Mouse (Mus musculus) ovary, adult 18-20 months (tissue): ENCODE results near the gene Sh3pxd2a.

ENCODE experiments used
- DNase-seq: peaks from one replicate; pipeline ENCODE4 v3.0.0; 2022; ENCODE audit warnings: low spot score, mixed read lengths

Gene Sh3pxd2a

DNA sequence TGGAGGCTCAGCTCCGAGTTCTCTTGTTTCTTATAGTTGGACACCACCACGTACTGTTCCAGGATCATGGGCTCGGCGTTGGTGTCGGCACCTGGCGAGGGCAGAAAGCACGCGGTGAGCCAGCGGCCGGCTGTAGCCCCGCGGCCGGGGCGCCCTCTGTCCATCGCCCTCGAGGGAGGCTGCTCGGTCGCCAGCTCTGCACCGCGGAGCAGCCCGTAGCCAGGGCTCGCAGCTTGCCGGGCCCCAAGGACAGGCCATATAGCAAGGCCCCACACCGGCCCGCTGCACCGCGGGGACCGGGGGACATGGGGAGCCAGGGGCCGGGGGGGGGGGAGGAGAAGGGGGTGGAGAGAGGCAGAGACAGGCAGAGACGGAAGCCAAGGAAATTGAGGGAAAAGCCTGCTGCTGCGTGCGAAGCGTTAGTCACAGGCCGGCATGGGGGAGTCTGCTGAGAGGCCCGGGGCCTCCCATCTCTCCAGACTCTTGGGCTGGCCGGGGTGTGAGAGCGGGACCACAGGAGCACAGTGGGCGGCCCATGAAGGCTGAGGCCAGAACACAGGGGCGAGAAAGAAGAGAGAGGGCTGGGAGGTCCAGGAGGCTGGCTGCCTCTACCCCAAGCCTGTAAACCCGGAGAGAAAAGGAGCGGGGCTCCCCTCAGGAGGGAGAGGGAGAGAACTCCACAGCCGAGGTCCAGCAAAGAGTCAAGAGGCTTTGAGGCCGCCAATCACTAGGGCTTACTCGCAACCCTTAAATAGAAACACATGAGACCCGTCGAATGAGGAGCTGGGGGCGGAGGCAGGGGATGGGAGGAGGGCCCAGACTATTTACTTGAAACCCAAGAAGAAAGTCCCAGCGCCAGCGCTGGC is 149.9 kb downstream of the Sh3pxd2a start:
- peak; percentile 78 for DNase-seq

DNA sequence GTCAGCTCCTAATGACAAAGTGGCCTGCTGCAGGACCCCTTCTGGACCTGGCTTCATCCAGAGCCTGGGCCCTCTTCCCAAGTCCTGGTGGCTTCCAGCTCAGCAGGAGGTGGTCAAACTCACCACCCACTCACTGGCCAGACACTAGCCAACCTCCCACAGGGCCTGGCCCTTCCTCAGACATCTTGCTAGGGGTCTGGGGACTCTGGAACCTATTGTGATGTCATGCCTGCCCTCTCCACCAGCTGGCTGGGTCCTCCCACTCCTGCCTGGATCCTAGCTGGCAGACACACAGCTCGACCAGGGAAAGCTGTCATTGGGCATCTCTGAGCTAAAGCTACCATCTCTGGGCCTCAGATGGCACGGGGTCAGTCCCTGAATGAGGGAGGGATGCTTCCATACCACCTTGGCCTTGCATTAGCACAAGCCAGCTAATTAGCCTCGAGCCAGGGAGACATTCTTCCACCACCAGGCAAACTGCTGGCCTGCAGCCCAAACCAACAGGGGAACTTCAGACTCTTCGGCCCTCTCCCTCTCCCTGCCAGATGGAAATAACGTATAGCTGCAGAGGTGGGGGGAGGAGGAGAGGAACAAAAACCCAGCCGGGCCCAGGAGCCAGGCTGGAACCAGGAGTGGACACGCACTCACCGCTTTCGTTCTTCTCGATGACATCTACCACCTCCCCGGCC is 150.7 kb downstream of the Sh3pxd2a start:
- DNase-seq, result no peak

DNA sequence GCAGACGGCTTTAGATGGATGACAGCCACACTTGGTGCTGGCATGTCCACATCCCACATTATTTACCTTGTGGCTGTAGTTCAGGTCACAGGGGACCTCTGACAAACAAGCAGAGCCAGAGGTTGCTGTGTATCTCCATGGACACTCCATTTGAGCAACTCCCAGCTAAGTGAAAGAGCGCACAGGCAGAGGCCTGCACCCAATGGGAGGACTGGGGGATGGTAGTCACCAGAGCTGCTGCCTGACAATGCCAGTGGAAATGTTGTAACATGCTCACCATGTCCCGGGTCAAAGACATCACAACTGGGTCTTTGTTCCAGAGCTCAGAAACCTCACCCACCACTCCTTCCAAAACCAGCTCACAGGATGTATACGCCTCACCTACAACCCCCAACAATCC is 153.0 kb downstream of the Sh3pxd2a start:
- no peak for DNase-seq

DNA sequence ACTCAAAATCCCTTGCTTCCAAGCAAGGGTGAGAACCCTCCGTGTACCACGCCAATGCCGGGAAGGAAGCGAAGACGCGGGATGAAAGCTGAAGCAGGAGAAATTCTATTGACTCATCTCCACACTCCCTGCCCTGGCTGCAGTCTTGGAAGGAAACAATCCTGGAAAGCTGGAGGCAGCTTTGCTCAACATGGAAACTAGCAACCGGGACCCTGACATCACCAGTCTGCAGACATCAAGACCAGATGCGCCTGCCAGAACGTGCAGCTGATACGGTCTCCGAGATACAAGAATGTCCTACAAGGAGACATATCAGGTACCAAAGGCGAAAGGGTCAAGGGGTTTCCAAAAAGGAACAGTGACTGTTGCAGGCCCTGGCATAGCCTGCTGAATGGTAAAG is 154.4 kb downstream of the Sh3pxd2a start:
- no peak for DNase-seq

DNA sequence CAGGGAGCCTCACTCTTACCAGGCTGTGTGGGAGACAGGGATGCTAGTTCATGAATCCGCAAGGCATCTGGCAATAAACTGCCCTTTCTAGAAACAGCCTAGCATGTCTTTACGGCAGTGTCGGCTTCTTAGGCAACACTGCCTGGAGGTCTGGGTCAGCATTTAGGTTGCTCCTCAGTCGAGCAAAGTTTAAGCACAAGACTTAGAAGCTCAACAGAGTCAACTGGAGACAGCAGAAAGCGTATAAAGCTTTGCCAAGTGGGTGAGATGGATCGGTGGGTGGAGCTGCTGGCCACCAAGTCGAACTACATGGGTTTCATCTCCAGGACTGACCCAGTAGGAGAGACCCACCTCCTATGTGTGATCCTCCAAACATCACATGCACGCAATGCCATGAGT is 157.3 kb downstream of the Sh3pxd2a start:
- no peak for DNase-seq

DNA sequence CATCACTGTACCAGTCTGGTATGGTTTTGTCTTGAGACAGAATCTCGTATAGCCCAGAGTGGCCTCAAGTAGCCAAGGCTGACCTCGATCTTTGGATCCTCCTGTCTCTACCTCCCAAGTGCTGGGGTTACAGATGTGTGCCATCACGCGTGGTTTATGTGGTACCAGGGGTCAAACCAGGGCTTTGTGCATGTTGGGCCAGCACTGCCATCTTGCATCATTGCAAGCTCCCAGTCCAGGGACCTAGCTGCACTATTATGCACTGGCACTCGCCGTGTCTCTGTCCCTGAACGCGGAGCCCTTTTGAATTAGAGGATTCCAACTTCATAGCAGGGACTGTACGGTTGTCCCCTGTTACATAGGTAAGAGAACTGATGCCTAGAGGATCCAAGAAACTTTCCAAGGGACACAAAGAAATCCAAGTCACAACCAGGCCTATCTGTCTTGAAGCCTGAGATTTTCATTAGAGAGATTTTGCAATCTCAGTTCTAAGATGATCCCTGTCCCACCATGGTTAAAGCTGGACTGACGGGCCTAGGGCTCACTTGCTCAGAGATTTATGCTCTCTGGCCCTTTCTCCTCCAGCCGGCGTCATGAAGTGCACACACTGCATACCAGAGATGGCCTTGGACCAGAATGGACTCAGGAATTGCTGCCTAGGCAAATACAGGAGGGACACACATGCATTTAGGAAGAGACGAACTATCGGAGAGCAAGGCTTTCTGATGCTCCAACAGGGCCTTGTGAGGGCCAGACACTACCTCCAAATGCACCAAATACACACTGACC is 157.9 kb downstream of the Sh3pxd2a start:
- no peak for DNase-seq

DNA sequence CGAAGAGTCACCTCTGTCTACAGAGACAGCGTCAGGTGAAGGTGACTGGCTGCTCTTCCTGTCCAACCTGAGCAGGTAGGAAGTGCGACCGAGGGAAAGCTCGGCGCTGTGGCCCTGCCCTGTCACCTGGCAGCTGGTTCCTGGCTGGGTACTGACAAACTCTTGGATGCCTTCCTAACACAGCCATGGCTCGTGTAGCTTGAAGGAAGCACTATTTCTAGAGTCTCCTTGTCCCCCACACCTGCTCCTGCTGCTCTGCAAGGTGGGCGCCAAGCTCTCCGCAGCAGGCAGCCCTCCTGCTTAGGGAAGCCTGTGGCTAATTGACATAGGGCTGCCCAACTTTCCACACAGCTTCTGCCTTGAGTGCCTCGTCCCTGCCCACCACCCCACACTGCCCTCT is 158.8 kb downstream of the Sh3pxd2a start:
- DNase-seq, result no peak

DNA sequence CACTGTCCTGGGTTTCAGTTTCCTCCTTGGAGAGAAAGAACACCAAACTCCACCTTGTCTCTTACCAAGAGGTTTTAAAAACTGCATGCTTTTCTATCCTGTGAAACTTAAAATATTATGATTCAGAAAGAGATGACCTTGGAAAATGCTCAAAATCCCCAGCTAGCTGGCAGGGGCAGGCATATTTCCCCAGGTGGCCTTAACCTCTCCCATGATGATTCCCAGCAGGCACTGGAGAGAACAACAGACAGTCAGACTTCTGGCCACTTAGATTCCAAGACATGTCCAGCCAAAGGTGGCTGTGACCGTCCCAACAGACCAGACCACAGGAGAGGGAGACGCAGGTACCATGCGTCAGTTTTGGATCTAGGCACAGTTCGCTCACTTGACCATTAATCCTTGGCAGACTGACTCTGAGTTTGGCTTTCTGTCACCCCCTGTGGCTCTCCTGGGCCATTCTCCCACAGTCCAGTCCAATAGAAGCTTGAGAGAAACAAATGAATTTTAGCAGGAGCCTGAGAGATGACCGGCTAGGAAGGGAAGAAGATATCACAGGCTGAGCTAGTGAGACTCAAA is 159.9 kb downstream of the Sh3pxd2a start:
- DNase-seq, result no peak

DNA sequence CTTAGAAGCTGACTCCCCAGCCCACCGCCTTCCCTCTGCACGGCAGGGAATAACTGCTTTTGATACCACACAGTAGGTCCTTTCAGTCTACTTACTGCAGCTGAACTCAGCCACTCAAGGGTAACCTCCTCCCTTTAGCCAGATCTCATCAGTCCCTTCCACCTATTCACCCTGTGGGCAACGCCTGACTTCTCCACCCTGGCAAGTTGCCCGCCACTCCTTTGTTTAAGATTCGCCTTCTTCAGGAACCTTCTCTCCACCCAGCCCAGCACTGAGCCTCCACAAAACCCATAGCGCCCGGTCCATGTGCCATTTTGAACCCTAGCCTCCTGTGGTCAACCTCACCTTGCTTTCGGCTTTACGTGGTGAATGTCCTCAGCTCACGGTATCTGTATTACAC is 161.1 kb downstream of the Sh3pxd2a start:
- DNase-seq, result no peak

DNA sequence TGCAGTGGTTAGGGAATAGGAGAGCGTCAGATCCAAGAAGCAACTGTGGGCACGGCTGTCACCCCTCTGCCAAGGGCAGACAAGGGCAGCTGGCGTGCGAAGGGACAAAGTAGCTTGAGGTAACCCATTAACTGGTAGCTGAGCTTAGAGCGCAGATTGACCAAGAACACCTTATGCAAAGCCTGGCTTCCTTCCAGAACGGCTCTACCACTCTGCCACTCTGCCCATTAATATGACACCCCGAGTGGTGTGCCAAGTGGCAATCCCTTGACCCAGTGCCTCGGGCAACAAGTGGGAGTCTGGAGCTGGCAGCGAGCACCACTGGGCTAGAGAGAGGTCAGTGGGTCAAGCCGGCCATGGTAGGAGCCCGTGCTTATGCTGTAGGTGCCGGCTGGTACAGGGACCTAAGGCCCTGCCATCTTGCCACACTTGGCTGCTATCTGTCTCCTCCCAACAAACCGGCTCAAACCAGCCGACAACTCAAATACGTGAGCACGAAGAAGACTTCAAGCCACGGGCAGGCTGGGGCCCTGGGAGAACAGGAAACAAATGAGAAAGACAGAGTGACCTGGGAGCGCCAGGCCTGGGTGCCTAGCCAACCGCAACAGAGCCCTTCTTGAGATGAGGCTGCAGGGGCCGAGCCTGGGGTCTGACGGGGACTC is 161.9 kb downstream of the Sh3pxd2a start:
- no peak for DNase-seq

DNA sequence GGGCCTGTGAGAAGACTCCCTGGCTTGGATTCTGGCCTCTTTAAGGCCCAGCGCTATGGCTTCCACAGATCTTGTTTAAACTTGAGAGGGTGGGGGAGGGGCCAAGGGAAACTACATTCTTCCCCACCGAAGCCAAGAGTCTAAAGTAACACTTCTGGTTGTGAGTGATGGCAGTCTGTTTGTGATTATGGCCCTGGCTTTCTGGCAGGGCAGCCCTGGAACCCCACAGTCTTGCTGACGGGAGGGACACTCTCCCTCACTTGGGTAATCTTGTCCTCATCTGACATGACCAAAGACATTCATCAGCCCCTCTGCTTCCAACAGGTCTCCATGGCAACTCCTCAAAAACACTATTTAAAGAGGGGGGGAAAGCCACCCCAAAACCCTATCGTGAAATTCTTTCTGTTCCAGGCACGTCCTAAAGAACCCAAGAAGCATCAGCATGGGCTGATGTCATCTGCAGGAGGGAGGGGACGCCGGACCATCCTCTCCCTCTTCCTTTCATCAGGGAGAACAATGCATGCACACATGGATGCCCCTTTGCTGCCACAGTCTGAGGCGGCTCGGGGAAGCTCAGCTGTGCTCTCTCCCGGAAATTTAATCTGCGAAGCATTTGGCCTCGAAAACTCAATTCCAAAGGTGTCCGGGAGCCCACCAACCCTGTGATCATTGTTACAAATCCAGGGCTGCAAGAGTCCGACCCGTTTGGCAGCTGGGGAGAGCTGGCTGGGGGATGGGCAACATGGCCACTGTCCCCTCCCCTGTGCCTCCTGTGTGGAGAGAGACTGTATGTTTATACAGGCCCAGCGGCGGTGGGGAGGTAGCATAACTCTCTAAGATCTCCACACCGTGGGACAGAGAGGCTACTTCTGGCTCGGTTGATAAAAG is 162.7 kb downstream of the Sh3pxd2a start:
- DNase-seq, result no peak

DNA sequence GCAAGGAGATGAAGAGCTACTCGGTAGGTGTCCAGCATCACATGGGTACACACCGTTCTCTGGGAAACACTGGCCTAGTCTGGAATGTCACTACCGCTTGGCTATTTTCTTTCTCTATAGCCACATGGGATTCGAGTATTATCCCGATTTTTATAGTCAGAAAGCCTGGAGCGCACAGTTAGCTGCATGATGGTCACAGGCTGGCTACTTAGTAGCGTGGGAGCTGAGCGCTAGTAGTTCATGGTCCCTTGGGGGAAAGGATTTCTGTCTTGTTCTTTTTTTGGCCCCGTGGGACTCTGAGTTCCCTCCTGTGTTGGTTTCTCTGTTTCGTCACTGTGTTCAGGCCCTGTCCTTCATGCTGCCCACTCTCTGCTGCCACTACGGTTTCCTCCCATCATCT is 166.1 kb downstream of the Sh3pxd2a start:
- no peak for DNase-seq

DNA sequence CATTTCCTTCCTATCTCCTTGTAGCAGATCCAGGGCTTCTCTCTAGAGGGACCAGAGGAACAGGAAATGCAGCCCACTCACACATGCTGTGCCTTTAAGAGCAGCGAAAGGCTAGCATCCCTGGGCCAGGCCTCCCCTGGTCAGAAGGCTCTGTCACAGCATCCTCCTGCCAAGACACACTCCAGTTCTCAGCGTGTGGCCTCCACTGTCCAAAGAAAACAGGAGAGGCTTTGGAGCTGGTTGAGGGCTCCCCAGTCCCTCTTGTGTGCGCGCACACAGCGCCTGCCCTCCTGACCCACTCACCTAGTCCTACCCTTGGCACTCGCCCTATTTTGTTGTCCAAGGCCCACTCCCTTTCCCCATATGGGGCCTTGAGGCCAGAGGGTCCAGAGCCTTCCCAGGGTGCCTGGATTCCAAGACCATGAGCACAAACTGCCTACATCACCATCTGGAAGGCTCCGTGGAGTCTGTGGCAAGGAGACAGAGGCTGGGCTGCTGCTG is 171.7 kb downstream of the Sh3pxd2a start:
- DNase-seq, result no peak

DNA sequence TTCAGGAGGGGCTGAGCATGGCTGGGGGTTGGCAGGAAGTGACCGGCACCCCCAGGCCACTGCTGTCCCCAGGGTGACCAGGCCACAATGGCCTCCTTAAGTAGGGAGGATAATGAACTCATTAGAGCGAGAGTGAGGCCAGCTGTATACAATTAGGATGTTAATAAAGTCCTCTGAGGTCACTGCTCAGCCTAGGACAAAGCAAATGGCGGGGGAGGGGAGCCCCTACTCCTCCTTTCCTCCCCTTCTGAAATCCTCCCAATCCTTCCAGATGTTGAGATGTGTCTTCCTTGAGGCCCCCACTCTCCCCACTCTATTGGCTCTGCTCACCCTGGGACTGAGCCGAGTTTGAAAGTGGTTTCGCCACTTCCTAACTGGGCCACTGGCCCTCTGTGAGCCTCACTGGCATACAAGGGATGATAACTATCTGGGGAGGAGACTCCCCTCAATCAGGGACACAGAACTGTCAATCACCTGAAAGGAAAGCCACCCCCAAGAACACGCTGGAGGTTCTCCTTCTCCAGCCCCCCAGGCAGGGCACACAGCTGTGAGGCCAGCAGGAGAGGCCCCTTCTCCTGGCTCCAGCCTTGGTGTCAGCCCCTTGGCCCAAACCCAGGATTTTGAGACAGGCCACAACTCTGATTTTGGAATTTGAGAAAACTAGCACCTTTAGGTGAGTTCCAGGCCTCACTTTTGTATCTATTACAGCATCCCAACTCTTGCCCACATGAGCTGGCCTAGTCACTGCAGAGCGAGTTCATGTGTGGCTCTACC is 172.7 kb downstream of the Sh3pxd2a start:
- DNase-seq, result no peak

DNA sequence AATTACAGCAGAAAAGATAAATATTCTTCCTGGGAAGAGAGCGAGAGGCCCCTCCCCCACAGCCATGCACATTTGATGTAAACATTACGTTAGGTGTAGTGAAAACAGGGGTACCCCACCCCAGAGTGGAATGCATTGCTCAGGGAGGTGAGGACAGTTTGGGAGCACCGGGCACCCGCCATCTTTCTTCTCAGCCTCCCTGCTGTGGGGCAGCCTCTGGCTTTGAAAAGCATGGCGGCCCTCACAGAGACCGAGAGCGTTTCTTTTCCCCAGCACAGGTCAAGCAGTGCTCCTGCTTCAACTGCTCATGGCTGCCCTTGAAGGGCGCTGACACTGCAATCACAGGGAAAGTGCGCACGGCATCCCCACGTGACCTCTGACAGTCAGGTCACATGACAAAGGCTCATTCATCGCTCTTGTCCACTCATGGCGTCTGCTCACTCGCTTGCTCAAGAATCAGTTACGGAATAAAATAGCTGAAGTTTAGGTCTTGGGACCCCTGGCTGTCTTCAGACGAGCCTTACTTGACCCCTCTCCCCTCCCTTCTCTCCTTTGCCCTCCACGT is 177.2 kb downstream of the Sh3pxd2a start:
- no peak for DNase-seq

DNA sequence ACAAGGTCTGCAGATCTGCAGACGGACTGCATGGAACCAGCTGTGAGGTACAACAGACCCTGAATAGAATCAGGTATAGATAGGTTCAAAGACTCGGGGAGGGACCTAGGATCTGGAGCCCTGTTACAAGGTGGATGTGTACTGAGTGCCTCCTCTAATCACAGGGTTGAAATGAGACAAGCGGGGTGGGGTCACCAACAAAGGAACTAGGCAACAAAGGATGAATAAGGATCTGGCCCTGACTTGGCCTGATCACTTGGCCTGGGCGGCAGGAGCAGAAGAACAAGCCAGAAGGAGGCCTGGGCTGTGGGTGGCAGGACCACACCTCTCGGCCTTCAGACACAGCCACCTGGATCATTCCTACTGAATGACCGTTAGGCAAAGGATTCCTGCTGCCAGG is 178.6 kb downstream of the Sh3pxd2a start:
- DNase-seq, result no peak

DNA sequence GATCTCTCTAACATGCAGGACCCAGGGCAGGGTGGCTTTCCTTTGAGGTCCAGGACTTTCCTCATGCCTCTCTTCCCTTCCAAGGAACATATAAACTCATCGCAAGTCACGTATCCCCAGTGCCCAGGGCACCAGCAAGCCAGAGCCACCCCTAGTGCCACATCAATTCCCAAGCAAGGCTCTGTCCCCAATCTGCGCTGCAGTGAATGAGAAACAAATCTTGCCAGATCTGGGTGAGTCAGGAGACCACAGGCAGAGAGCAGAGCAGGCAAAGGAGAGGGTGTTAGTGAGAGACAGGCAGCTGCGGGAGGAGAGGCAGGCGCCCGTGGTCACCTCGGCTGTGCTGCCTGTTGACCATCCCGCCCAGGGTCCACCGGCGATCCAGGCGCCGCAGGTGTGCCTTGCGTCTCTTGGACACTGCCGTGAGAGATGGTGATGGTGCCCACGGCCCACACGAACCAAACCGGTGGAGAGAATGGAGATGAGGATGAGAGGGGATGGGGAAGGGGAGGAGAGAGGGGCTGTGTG is 181.4 kb downstream of the Sh3pxd2a start:
- no peak for DNase-seq

DNA sequence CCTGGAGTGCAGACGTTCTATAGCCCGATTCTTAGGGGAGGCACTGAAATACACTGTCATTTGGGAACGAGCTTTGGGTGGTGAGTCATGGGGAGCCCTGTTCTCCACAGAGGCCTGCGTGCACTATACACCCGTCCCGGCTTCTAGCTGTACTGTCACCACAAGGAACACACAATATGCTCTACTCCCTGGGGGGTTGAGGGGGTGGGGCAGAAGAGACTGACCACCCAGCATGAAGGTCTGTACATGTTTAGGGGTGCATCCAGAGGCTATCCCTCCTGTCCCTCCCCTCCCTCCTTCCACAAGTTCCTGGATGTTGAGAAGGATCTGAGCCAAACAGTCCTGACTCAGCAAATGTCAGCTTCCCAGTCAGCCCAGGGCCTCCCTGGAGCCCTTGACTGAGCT is 182.1 kb downstream of the Sh3pxd2a start:
- no peak for DNase-seq

DNA sequence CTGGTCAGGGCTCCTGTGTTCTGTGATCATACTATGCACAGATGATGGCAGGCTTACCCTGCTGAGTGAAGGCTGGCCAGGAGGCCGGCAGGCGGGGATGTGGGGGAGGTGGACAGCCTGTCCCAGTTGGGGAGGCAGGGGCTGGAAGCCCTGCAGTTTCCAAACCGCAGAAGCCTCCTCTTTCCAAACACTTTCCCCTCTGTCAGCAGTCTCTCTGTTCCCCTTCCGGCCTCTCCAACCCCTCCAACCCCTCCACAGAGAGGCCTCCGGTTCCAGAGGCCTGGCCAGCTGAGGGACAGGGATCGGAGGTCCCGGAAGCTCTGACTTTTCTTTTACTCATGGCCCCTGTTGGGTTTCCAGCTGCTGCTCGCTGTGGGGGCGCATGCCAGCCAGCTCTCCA is 183.3 kb downstream of the Sh3pxd2a start:
- peak; percentile 71 for DNase-seq
